Mouse (Mus musculus) erythroblast, embryonic 14.5 days (primary cell): Measurements from ENCODE around the gene Rprd1b.

Experiments used
- GATA1 ChIP-seq: IDR thresholded peaks from 2 replicates; pipeline ENCODE4 v1.6.1; 2012; ENCODE audit warnings: low read length, inconsistent platforms, mixed read lengths
- TAL1 ChIP-seq: IDR thresholded peaks from 3 replicates; pipeline ENCODE4 v1.6.1; 2012; ENCODE audit warnings: low read length, inconsistent platforms, mixed read lengths

DNA sequence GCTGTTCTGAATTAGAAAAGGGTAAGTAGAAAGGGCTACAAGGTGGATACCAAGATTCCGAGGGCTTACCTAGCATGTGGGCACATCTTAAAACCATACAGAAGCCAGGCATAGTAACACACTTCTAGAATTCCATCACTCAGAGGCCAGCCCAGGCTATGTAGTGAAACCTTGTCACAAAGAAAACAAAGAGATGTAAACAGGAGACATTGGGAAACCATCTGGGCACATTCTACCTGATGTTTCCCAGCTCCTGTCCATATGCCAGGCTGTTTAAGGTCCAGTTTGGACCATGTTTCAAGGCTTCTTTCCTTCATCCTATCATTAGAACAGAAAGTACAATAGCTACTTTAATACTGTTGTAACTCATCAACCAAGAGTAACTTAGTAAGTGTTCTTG, 9.3 kb downstream of the Rprd1b start:
- TF ChIP-seq GATA1, result no peak
- TF ChIP-seq TAL1, result no peak
